Mouse (Mus musculus): ENCODE measurements around the gene Cdh4. TPM values are rescaled to one million over a fixed set of nuclear protein-coding genes. Genes with fewer than 3 reads are reported as not detected.

Cdh4 gene
- polyA plus RNA-seq, 1 experiment from 2014 or later = 3.0 TPM

DNA sequence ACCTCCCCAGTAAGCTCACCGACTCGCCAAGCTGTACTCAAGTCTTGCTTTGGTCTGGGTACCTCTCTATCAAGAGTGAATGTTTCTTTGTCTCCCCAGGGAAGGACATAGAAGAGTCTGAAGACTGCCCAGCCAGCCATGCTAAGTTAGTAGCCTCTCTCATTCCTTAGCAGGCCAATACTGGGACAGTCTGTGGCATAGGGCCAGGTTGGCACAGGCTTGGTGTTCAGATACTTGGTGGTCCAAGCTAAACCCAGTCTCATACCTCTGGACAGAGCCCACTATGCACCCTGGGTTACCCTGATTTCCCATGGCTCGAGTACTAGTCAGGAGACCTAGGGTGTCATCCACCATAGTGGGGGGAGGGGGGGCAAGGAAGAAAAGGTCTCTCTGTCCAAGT, 1.1 kb upstream of the Cdh4 start:
- no peak for ATAC-seq
- no peak overlapping the region for H3K4me2 ChIP-seq (replicated peaks; ENCODE audit: low read depth)
- H3K36me3 ChIP-seq (ENCODE audit: control insufficient read depth, insufficient read depth) = no peaks in the 10 kb centered on the region
- no peaks in the 10 kb centered on the region for H3K9me3 ChIP-seq (ENCODE audit: control insufficient read depth)
- H3K4me1 ChIP-seq (replicated peaks; ENCODE audit: control insufficient read depth, insufficient read depth, low read length) = peaks cover 7% of the 10 kb centered on the region; the same call in 1 of the 2 replicates
- H3K9ac ChIP-seq (ENCODE audit: low read depth, low read length) = no peak overlapping the region
- H3K27me3 ChIP-seq (replicated peaks; ENCODE audit: control insufficient read depth, insufficient read depth, low read length) = peaks cover 30% of the 10 kb centered on the region
- no peak for TF ChIP-seq CTCF (IDR thresholded peaks at IDR 0.05; ENCODE audit: low read depth)
- WGBS = 84% methylated on average over 3 of the region's 3 CpGs
- no peak overlapping the region for H3K4me3 ChIP-seq (ENCODE audit: low read depth, low read length)
- H3K27ac ChIP-seq (ENCODE audit: low read depth, low read length) = no peak overlapping the region

DNA sequence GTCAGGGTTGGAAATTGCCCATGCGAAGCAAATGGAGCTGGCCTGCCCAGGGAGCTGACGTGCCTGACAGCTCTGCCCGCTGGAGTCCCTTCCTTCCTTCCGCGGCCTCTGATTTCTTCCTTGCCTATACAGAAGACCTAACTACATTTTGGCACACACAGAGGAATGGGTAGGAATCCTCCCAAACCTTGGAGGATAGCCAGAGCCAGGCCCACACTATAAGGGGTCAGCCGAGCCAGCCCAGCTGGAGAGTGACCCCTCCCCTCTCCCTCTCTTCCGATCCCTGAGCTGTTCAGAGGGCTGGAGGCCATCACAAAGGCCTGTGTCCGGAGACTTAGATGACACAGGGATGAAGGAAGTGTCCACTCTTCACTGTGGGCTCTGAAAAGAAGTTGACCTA, 514 bp upstream of the Cdh4 start:
- WGBS = 36% methylated on average over 8 of the region's 8 CpGs
- H3K4me3 ChIP-seq (ENCODE audit: low read depth, low read length) = peak overlapping the region; percentile 60
- H3K27me3 ChIP-seq (replicated peaks; ENCODE audit: control insufficient read depth, insufficient read depth, low read length) = peaks cover 30% of the 10 kb centered on the region
- ATAC-seq = peak; percentile 3; the same call in 1 of the 2 replicates
- H3K4me2 ChIP-seq (replicated peaks; ENCODE audit: low read depth) = peak overlapping the region; percentile 99
- H3K9me3 ChIP-seq (ENCODE audit: control insufficient read depth) = no peaks in the 10 kb centered on the region
- no peak overlapping the region for H3K27ac ChIP-seq (ENCODE audit: low read depth, low read length)
- 0 out of 2 replicates have a peak overlapping the region, but pooled peaks have one; percentile 42 for H3K9ac ChIP-seq (ENCODE audit: low read depth, low read length)
- H3K36me3 ChIP-seq (ENCODE audit: control insufficient read depth, insufficient read depth) = no peaks in the 10 kb centered on the region
- peaks cover 7% of the 10 kb centered on the region; the same call in 1 of the 2 replicates for H3K4me1 ChIP-seq (replicated peaks; ENCODE audit: control insufficient read depth, insufficient read depth, low read length)
- no peak for TF ChIP-seq CTCF (IDR thresholded peaks at IDR 0.05; ENCODE audit: low read depth)

GRCm38 (mm10) chr2:179442541-179443225, 452 bp downstream of the Cdh4 start:
- Histone ChIP-seq H3K4me1 (replicated peaks; ENCODE audit: control insufficient read depth, insufficient read depth, low read length) (peaks cover 7% of the 10 kb centered on the region; the same call in 1 of the 2 replicates), H3K4me2 (replicated peaks; ENCODE audit: low read depth) (peak overlapping the region; percentile 99), H3K27ac (ENCODE audit: low read depth, low read length) (no peak overlapping the region; the same call in 1 of the 2 replicates), H3K27me3 (replicated peaks; ENCODE audit: control insufficient read depth, insufficient read depth, low read length) (peaks cover 30% of the 10 kb centered on the region), H3K36me3 (ENCODE audit: control insufficient read depth, insufficient read depth) (no peaks in the 10 kb centered on the region), H3K9ac (ENCODE audit: low read depth, low read length) (peak overlapping the region; percentile 42; the same call in 1 of the 2 replicates), H3K4me3 (ENCODE audit: low read depth, low read length) (peak overlapping the region; percentile 60), H3K9me3 (ENCODE audit: control insufficient read depth) (no peaks in the 10 kb centered on the region)
- under 1% methylated on average over 76 of the region's 95 CpGs for WGBS
- TF ChIP-seq CTCF (IDR thresholded peaks at IDR 0.05; ENCODE audit: low read depth) = peak; percentile 42
- peak; percentile 77 for ATAC-seq

DNA sequence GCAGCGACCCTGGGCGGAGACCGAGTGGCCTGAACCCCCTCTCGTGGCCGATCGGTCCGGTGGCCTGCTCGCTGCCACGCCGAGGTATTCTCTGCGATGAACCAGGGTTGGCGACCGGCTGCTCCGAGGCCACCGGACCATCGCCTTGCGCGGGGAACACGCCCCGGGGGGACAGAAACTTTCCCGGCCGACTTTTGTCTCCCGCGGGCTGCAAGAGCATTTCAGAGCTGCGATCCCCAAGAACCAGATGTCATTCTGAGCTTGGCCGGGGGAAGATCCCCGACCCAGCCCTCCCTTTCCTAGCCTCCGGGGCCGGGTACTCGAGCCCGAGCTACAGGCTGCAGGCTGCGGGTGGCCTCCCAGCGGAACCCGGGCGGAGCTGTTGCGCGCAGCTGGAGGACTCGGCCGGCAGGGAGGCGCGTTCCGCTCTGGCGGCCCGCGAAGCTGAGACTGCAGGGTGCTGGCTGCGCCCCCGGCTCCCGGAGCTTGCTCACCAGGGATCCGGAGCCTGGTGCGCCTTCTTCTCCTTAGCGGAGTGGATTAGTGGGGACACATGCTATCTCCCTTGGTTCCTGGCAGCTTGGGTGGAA, 1.1 kb downstream of the Cdh4 start:
- Histone ChIP-seq H3K4me3 (ENCODE audit: low read depth, low read length) (peak overlapping the region; percentile 60), H3K9ac (ENCODE audit: low read depth, low read length) (0 out of 2 replicates have a peak overlapping the region, but pooled peaks have one; percentile 42), H3K27ac (ENCODE audit: low read depth, low read length) (no peak overlapping the region), H3K27me3 (replicated peaks; ENCODE audit: control insufficient read depth, insufficient read depth, low read length) (peaks cover 30% of the 10 kb centered on the region), H3K36me3 (ENCODE audit: control insufficient read depth, insufficient read depth) (no peaks in the 10 kb centered on the region), H3K9me3 (ENCODE audit: control insufficient read depth) (no peaks in the 10 kb centered on the region), H3K4me1 (replicated peaks; ENCODE audit: control insufficient read depth, insufficient read depth, low read length) (peaks cover 7% of the 10 kb centered on the region; the same call in 1 of the 2 replicates), H3K4me2 (replicated peaks; ENCODE audit: low read depth) (peak overlapping the region; percentile 99)
- WGBS = under 1% methylated on average over 50 of the region's 51 CpGs
- TF ChIP-seq CTCF (IDR thresholded peaks at IDR 0.05; ENCODE audit: low read depth) = no peak
- ATAC-seq = no peak

- 0 out of 2 replicates have a peak, but pooled peaks cover under 1% of the 10 kb centered on the region for H3K9me3 ChIP-seq (ENCODE audit: control insufficient read depth)
- H3K4me2 ChIP-seq (replicated peaks; ENCODE audit: low read depth) = peak overlapping the region; percentile 99
- peak overlapping the region; percentile 60; the same call in 1 of the 2 replicates for H3K4me3 ChIP-seq (ENCODE audit: low read depth, low read length)
- TF ChIP-seq CTCF (IDR thresholded peaks at IDR 0.05; ENCODE audit: low read depth) = peak; percentile 28
- peaks cover 30% of the 10 kb centered on the region for H3K27me3 ChIP-seq (replicated peaks; ENCODE audit: control insufficient read depth, insufficient read depth, low read length)
- H3K9ac ChIP-seq (ENCODE audit: low read depth, low read length) = no peak overlapping the region
- H3K4me1 ChIP-seq (replicated peaks; ENCODE audit: control insufficient read depth, insufficient read depth, low read length) = peaks cover 7% of the 10 kb centered on the region; the same call in 1 of the 2 replicates
- no peak overlapping the region for H3K27ac ChIP-seq (ENCODE audit: low read depth, low read length)
- no peaks in the 10 kb centered on the region for H3K36me3 ChIP-seq (ENCODE audit: control insufficient read depth, insufficient read depth)
- ATAC-seq = no peak
- WGBS = 34% methylated on average over 11 of the region's 11 CpGs
Observed at GRCm38 (mm10) chr2:179443959-179444358, 1.7 kb downstream of the Cdh4 start.

GRCm38 (mm10) chr2:179448256-179448655, 6.0 kb downstream of the Cdh4 start:
- Histone ChIP-seq H3K9me3 (ENCODE audit: control insufficient read depth) (0 out of 2 replicates have a peak, but pooled peaks cover 4% of the 10 kb centered on the region), H3K36me3 (ENCODE audit: control insufficient read depth, insufficient read depth) (no peaks in the 10 kb centered on the region), H3K9ac (ENCODE audit: low read depth, low read length) (no peak overlapping the region), H3K4me1 (replicated peaks; ENCODE audit: control insufficient read depth, insufficient read depth, low read length) (peaks cover 3% of the 10 kb centered on the region; the same call in 1 of the 2 replicates), H3K27ac (ENCODE audit: low read depth, low read length) (no peak overlapping the region), H3K4me3 (ENCODE audit: low read depth, low read length) (no peak overlapping the region), H3K4me2 (replicated peaks; ENCODE audit: low read depth) (no peak overlapping the region), H3K27me3 (replicated peaks; ENCODE audit: control insufficient read depth, insufficient read depth, low read length) (peaks cover 13% of the 10 kb centered on the region)
- 90% methylated on average over 4 of the region's 4 CpGs for WGBS
- no peak for ATAC-seq
- TF ChIP-seq CTCF (IDR thresholded peaks at IDR 0.05; ENCODE audit: low read depth) = no peak

Measured in intestine, postnatal 0 days (tissue).